Mouse (Mus musculus) olfactory bulb, adult 2 months (tissue): ENCODE results near the gene Heatr5b.

Experiments used
- CTCF ChIP-seq: fragments of 200-500 bp; IDR thresholded peaks from 2 replicates; pipeline ENCODE4 v1.5.1; 2012; ENCODE audit warnings: low read depth, mild to moderate bottlenecking, low read length, moderate library complexity; ENCODE audit not compliant: insufficient read depth
- POLR2A ChIP-seq: fragments of 200-500 bp; IDR thresholded peaks from 2 replicates; pipeline ENCODE4 v1.6.1; 2012; ENCODE audit warnings: mild to moderate bottlenecking, low read depth, low read length, moderate library complexity; ENCODE audit not compliant: insufficient read depth

DNA sequence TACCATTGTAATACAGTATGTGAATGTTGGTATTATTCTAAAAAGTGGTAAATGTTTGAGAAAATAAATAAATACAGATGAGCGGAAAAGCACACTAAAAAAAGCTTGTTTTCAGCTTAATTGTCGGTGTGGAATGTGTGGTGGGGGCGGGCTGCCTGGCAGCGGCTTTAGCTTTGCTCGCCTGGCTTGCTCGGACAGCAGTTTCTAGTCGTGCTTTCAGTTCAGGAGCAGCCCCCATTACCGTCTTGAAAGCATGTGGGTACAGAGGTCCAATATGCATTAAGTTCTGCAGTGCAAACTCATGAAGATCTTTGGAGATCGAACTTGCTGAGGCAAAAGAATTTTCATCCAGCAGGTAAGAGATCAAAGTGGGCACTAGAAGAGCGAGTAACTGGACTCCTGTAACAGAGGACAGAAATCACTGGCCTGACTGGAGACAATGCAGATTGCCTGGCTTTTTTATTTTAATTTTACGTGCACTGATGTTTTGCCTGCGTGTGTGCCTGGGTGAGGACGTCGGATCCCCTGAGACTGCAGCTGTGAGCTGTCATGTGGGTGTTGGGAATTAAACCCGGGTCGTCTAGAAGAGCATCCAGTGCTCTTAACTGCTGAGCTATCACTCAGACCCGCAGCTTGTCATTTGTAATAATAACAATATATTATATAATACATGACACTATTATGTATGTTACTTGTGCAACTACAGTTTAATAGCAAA is 82.1 kb downstream of the Heatr5b start:
- TF ChIP-seq CTCF: no peak
- no peak for TF ChIP-seq POLR2A
